Mouse (Mus musculus): Measurements from ENCODE around the gene Crk.

- no peak for TF ChIP-seq MYOD1 (IDR thresholded peaks at IDR 0.05; ENCODE audit: control insufficient read depth, insufficient read length, low read depth)
- no peak for TF ChIP-seq MYOG (IDR thresholded peaks at IDR 0.05; ENCODE audit: control insufficient read depth, extremely low read depth, insufficient read length)
- TF ChIP-seq USF1 (IDR thresholded peaks at IDR 0.05; ENCODE audit: low read depth), result no peak
These were observed 35.7 kb upstream of the Crk start for GRCm38 (mm10) chr11:75643323-75643722.

All from C2C12 (cell line).